Mouse (Mus musculus) stomach, postnatal 0 days (tissue): ENCODE results near the gene Tmc6.

ENCODE experiments used
- CTCF ChIP-seq: IDR thresholded peaks from 2 replicates; pipeline ENCODE4 v1.5.1; 2016; ENCODE audit warnings: antibody characterized with exemption, low read depth, mild to moderate bottlenecking, moderate library complexity
- EP300 ChIP-seq: optimal IDR thresholded peaks from 2 replicates; pipeline ENCODE3; 2016; ENCODE audit warnings: antibody characterized with exemption

- TF ChIP-seq CTCF (no peak), EP300 (no peak)
Measured at GRCm38 (mm10) chr11:117766275-117766674, 15.7 kb downstream of the Tmc6 start.
